ENCODE assay signal across 8 mouse cellular contexts in genomic region chr2:18765481-18766249, GRCm38 (mm10).
DNase-seq lines count a peak whose midpoint lies in the region; ATAC-seq and TF ChIP-seq lines count a peak whose summit lies in the region.

No protein-coding gene starts in this region.

- no peak overlapping the region for H3K4me3 ChIP-seq in neural tube, embryonic 12.5 days
- H3K4me3 ChIP-seq in limb, embryonic 14.5 days (replicated peaks; ENCODE audit: low read length): no peak overlapping the region
- no peak overlapping the region for H3K4me3 ChIP-seq in neural tube, embryonic 15.5 days (replicated peaks)

- H3K27me3 ChIP-seq in neural tube, embryonic 12.5 days (replicated peaks): no peaks in the 10 kb centered on the region
- no peaks in the 10 kb centered on the region for H3K27me3 ChIP-seq in limb, embryonic 14.5 days (ENCODE audit: control insufficient read depth, insufficient read depth, low read length)
- H3K27me3 ChIP-seq in neural tube, embryonic 15.5 days (replicated peaks): no peaks in the 10 kb centered on the region

- TF ChIP-seq POLR2A in limb, embryonic 14.5 days (IDR thresholded peaks at IDR 0.05; ENCODE audit: borderline replicate concordance, extremely low read depth, insufficient read depth, insufficient read length): no peak

- no peak overlapping the region for H3K9ac ChIP-seq in neural tube, embryonic 12.5 days
- H3K9ac ChIP-seq in limb, embryonic 14.5 days (ENCODE audit: low read depth, low read length, severe bottlenecking): no peak overlapping the region
- no peak overlapping the region for H3K9ac ChIP-seq in neural tube, embryonic 15.5 days (replicated peaks)

- H3K4me2 ChIP-seq in neural tube, embryonic 12.5 days (replicated peaks): peak overlapping the region; percentile 64; the same call in 1 of the 2 replicates
- H3K4me2 ChIP-seq in limb, embryonic 14.5 days (replicated peaks; ENCODE audit: low read depth, low read length, severe bottlenecking): peak overlapping the region; percentile 69
- H3K4me2 ChIP-seq in neural tube, embryonic 15.5 days: peak overlapping the region; percentile 77

- H3K27ac ChIP-seq in neural tube, embryonic 12.5 days: no peak overlapping the region
- no peak overlapping the region for H3K27ac ChIP-seq in limb, embryonic 14.5 days (replicated peaks; ENCODE audit: low read depth, low read length)
- no peak overlapping the region for H3K27ac ChIP-seq in neural tube, embryonic 15.5 days (replicated peaks)

- no peaks in the 10 kb centered on the region for H3K9me3 ChIP-seq in neural tube, embryonic 12.5 days
- no peaks in the 10 kb centered on the region for H3K9me3 ChIP-seq in limb, embryonic 14.5 days (ENCODE audit: control insufficient read depth, low read length)
- H3K9me3 ChIP-seq in neural tube, embryonic 15.5 days (replicated peaks): no peaks in the 10 kb centered on the region

- no peak for DNase-seq in neural tube, embryonic 10.5 days (ENCODE audit: extremely low spot score, low spot score)
- DNase-seq in limb, embryonic 14.5 days (ENCODE audit: low spot score): no peak
- DNase-seq in left cerebral cortex, adult 18-20 months (ENCODE audit: low spot score in 2 of 2): no peak
- DNase-seq in left cerebral cortex, postnatal 36 days (ENCODE audit: low spot score in 2 of 2): no peak

- ATAC-seq in neural tube, embryonic 12.5 days (ENCODE audit: low FRiP score, low read depth): no peak
- ATAC-seq in common myeloid progenitor, adult 5-6 weeks (replicated peaks; ENCODE audit: low read depth, poor library complexity, severe bottlenecking): peak; percentile 21
- peak; percentile 37 to 46 for ATAC-seq in hematopoietic stem cell, adult 5-6 weeks (replicated peaks in 1 of 2; ENCODE audit: insufficient read depth in 1 of 2, low FRiP score in 2 of 2, low TSS enrichment in 1 of 2, low read depth in 1 of 2, poor library complexity in 2 of 2, severe bottlenecking in 2 of 2)
- ATAC-seq in limb, embryonic 14.5 days (ENCODE audit: low FRiP score, low read depth): no peak
- ATAC-seq in neural tube, embryonic 15.5 days (ENCODE audit: low FRiP score): no peak

- 61% methylated on average over 12 of the region's 12 CpGs for WGBS in neural tube, embryonic 12.5 days
- WGBS in limb, embryonic 14.5 days: 54% methylated on average over 12 of the region's 12 CpGs
- 64% methylated on average over 12 of the region's 12 CpGs for WGBS in neural tube, embryonic 15.5 days

- H3K36me3 ChIP-seq in neural tube, embryonic 12.5 days: no peaks in the 10 kb centered on the region
- no peaks in the 10 kb centered on the region for H3K36me3 ChIP-seq in limb, embryonic 14.5 days (ENCODE audit: control insufficient read depth, insufficient read depth, low read length)
- H3K36me3 ChIP-seq in neural tube, embryonic 15.5 days: no peaks in the 10 kb centered on the region

- H3K4me1 ChIP-seq in neural tube, embryonic 12.5 days: no peaks in the 10 kb centered on the region
- no peaks in the 10 kb centered on the region for H3K4me1 ChIP-seq in limb, embryonic 14.5 days (ENCODE audit: control insufficient read depth, insufficient read depth, low read length)
- peaks cover 5% of the 10 kb centered on the region; the same call in 1 of the 2 replicates for H3K4me1 ChIP-seq in neural tube, embryonic 15.5 days

- intact Hi-C loops in left cerebral cortex, postnatal 36 days (cut with DNase I): loop anchor here (5.0 kb wide), 1 partner anchor 73 kb away; the partner anchor contains the start of gene Spag6

Comparison
In these comparisons a context has a peak if more than half of its experiments do, and no peak if none do; other contexts are left out.
1. ATAC-seq: peak in common myeloid progenitor, adult 5-6 weeks (single experiment) and hematopoietic stem cell, adult 5-6 weeks (2 of 2); none in neural tube, embryonic 12.5 days (single experiment), limb, embryonic 14.5 days (single experiment) and neural tube, embryonic 15.5 days (single experiment).
2. Peak in every context shown above with its lines, with median percentiles within 50 percentile points of each other: H3K4me2 ChIP-seq.